Mouse (Mus musculus): ENCODE measurements around the gene Eloa.
"Not testable (repeated sequence)": the region's sequence is repeated elsewhere in the genome, so short reads cannot be mapped to it uniquely, and the experiment has no call there.

Eloa gene

DNA sequence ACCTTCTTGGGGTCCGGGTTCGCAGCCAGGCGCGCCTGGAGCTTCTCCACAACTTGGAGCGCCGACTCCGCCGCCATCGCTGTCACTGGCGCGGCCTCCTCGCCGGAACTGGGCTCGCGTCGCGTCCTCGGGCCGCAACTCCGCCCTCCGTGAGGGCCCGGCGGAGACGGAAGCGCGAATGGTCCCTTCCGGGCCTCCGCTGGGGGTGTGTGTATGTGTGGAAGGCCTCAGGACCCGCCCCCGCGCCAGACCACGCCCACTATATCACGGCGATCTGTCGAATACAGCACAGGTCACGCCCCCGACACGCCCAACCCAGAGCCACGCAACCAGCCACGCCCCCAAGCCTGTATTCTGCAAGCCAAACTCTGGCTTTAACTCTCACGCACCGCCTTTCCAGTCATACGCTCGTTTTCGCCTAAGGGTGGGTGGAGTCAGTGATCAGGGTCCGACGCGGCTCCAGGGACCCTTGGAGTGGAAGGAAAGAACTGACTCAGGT is at the start of gene Eloa:
TSS of gene Eloa (minus strand) at position 215 of the 499 bp plus-strand sequence.
- DNase-seq (ENCODE audit: low read depth): peak; percentile 96

DNA sequence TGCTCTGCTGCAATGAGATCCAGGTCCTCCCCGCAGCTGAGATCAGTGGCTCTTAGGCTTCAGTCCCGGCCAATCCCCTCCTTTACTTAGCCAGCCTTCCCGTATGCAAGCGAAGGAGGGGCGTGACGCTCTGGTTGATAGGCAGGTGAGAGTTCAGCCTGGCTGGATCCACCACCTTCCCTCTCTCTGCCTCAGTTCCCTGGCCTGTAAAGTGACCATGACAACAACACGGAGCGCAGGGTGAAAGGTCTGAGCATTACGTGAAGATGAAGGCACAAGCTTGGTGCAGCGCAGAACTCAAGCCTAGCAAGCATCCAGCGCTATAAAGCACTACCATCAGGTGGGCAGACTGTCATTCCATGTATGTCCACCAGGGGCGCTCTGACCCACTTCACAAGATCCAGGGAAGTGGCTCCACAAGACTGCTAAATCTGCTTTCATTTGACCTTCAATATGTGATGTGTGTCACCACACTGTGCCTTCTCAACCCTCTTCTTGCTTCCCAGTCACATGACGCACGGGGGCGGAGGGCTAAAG is 49.7 kb upstream of the Eloa start:
- DNase-seq (ENCODE audit: low read depth): peak; percentile 49

DNA sequence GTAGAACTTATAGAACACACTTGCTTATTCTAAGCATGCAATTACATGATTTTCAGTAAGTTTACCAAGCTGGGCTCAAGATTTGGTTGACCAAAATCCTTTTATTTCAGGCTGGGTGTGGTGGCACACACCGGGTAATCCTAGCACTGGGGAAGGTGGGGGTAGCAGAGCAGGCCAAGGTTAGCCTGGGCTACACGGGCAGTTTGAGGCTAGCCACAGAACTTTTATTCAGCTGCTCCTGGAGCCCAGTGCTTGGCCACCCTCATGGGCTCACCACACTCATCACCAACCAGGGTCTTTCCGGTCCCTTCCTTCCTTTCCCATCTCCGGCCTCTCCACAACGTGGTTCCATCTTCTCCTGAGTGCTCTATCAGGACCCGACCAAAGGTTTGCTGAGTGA is 49.0 kb upstream of the Eloa start:
- DNase-seq (ENCODE audit: low read depth): no peak

DNA sequence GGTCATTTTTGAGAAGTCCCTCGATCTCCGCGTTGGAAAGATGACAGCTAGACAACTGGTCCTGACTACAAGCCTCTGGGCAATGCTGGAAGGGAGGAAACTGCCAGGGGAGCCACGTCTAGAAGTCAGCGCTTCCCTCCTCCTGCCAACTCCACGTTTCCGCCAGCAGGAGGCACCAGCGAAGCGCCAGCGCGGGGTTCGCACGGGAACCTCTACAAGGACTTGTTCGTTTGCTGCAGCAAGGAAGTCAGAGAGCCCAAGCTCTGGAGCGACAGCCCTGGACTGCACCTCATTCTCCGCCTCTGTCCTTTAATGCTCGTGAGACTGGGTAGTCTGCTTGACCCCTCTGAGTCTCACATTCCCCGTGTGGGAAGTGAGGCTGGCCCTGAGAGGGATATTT is 48.4 kb upstream of the Eloa start:
- DNase-seq (ENCODE audit: low read depth): peak; percentile 86

DNA sequence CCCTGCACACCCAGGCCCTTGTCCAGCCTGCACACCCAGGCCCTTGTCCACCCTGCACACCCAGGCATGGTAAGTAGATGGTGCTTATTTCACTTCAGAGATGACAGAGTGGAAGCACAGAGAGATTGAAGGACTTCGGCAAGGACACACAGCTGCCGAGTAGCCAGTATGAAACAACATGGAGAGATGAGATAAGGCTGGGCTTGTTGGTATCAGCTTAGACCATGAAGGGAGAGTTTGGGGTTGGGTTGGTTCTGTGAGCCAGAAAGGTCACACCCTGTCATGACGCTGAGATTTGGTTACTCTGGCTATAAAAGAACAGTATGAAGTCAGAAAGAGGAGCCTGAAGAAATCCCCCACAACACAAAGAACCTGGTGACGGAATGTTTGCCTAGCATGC is 47.8 kb upstream of the Eloa start:
- no peak for DNase-seq (ENCODE audit: low read depth)

DNA sequence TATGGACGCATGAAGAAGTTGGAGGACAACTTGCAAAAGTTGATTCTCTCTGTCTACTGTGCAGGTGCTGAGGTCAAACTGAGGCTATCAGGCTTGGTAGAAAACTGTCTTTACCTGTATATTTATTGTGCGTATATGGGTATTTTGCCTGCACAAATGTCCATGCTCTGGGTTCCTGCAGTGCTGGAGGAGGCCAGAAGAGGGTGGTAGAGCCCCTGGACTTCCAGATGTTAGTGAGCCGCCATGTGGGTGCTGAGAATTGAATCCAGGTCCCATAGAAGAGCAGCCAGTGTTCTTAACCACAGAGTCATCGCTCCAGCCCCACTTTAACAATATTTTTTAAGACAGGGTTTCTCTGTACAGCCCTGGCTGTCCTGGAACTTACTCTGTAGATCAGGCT is 41.6 kb upstream of the Eloa start:
- no peak for DNase-seq (ENCODE audit: low read depth)

DNA sequence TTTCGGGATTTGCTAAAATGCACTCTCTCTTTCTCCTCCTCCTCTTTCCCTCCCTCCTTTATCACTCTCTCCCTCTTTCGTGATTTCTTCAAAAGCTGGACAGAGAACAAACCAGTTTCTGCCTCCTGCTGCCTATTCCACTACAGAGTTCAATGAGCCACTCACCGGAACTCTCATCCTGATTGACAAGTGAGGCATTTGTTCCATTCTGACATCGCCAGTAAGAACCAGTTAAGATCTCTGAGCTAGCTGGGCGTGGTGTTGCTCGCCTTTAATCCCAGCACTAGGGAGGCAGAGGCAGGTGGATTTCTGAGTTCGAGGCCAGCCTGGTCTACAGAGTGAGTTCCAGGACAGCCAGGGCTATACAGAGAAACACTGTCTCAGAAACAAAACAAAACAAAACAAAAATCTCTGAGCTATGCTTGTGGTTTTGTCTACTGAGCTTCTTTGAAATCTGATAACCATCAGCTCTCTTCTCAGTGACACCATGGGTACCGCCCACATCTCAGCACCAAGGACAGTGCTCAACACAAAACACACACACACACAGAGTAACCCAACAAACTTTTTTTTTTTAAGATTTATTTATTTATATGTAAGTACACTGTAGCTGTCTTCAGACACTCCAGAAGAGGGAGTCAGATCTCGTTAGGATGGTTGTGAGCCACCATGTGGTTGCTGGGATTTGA is 38.4 kb upstream of the Eloa start:
- not testable (repeated sequence) for DNase-seq (ENCODE audit: low read depth)

DNA sequence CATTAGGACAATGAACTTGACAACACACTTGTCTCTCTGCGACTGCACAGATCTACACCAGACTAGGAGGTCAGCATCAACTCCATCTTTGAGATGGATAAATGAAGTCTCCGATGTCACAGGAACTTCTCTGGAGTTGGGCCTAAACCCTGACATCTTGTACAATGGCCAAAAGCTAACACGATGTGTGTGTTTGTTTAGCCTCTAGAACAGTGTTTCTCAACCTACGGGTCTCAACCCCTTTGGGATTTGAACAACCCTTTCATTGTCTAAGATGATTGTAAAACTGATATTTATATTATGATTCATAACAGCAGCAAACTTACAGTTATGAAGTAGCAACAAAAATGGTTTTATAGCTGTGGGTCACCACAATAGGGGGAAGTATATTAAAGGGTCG is 36.4 kb upstream of the Eloa start:
- DNase-seq (ENCODE audit: low read depth): peak; percentile 61

DNA sequence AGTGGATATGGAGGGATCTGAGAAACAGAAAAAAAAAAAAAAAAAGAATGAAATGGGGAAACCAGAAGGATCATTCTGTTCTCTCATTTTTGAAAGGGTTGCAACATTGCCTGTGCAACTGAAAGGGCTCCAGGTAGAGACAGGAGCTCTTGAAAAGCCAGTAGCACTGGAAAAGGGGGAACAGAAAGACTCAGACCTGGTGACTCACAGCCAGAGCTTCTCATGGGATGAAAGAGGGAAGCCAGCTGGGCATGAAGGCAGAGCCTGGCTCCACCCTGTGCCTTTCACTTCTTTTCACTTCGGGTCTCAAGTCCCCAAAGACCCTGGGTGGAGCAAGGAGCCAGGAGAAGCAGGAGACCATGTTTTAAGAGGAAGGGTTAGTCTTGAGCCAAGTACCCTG is 34.5 kb upstream of the Eloa start:
- DNase-seq (ENCODE audit: low read depth): no peak

DNA sequence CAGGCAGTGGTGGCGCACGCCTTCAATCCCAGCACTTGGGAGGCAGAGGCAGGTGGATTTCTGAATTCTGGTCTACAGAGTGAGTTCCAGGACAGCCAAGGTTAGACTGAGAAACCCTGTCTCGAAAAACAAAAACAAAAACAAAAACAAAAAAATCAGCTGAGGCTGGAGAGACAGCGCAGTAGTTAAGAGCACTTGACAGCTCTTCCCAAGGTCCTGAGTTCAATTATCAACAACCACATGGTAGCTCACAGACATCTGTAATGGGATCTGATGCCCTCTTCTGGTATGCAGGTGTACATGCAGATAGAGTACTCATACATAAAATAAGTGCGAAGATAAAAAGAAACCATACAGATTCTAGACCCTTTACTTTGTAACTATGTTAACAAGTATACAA is 32.3 kb upstream of the Eloa start:
- DNase-seq (ENCODE audit: low read depth): no peak

DNA sequence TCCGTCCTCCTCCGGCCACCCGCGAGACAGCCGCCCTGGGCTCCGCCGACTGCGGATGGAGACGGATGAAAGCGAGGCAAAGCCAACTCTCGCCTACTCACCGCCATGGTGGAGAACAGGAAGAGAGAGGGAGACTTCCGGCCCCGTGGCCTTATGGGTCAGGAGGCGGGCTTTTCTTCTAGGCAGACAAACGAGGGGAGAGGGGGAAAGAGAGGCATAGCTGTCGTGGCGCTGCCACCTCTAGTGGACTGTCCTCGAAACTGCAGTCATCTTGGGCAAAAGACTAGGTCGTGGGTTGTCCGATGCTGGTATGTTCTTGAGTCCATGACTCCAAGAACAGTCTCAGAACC is 31.7 kb upstream of the Eloa start, which contains the start of gene Rpl11:
TSS of gene Rpl11 (minus strand) at position 182 of the 350 bp plus-strand sequence.
- peak; percentile 88 for DNase-seq (ENCODE audit: low read depth)

DNA sequence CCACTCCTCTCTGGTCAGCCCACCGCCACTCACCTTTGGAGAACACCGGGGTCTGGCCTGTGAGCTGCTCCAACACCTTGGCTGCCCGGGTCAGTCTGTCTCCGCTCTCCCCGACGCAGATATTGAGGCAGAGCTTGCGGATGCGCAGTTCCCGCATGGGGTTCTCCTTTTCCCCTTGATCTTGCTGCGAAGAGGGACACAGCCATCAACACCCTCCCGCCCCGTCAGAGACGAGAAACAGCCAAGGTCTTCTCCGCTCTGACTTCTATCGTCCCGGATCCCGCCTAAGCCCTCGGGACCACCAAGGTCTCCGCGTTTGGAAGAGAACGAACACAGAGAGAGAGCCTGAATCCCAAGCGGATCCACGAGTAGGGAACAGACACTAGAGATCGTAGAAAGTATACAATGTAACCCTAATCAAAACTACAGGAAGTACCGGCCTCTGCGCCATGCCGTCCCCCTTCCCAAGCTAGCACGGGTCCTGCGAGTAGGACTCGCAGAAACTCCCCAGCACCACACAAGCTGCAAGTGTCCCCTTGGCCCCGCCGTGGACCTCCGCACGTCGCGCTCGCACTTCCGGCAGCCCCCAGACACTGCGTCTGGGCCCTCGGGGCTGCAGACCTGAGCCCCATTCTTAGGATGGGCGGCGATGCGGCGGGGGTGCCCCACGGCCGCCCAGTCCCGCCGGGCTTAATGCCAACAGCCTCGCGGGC is 31.1 kb upstream of the Eloa start:
- no peak for DNase-seq (ENCODE audit: low read depth)

DNA sequence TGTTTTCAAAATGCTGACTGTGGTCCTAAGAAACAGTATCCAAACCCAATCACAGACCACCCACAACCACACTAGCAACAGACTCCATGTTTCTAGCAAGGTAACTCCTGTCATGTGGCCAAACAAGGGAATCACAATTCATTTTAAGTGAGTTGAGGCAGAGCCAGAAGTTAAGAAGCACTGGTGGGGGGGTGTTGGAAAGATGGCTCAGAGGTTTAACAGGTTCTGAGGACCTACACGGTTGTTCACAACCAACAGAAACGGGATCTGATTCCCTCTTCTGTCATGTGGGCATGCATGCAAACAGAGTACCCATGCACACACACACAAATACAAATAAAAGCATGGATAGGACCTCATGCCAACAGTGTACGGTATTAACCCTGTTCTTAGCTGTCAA is 30.5 kb upstream of the Eloa start:
- DNase-seq (ENCODE audit: low read depth): no peak

DNA sequence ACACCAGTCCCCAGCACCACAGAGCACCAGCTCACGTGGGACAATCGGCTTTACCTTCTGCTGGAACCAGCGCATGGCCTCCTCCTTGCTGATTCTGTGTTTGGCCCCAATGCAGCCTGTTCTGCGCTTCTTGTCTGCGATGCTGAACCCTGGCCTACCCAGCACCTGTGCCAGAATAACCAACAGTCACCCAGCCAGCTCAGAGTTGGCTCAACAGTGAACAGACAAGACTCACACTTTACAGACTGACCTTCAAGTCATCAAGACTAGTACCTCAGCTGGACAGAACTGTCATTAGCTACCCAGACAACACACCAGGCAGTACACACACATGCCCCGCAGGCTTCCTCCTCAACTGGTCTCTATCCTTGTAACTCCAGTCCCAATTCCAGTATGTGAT is 28.7 kb upstream of the Eloa start:
- no peak for DNase-seq (ENCODE audit: low read depth)

DNA sequence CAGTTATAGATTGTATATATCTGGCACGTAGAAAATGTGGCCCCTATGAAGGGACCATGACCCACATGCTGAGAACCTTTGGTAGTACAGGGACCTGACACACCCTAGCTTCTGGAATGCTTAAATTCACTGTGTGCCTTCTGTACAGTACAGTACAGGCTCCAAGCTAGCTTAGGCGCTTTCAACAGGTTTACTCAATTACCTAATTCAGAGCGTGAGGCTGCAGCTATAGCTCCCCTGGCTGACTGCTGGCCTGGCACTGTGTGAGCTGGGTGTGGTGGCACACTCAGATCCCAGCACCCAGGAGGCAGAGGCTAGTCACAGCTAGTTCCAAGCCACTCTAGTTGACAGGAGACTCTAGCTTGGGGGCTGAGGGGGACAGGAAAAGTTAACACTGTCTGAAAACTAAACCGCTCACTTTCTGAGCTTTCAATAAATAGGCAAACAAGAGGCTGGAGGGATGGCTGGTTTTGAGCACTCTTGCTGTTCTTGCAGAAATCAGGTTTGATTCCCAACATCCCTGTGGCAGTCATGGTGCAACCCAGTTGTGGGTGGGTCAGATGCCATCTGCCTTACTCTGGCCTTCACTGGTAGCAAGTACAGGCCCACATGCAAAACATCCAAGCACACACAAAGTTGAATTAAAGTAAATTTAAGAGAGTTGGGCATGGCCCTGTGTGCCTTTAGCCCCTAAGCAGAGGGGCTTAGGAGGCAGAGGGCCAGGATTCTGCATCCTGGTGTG is 26.9 kb upstream of the Eloa start:
- no peak for DNase-seq (ENCODE audit: low read depth)

DNA sequence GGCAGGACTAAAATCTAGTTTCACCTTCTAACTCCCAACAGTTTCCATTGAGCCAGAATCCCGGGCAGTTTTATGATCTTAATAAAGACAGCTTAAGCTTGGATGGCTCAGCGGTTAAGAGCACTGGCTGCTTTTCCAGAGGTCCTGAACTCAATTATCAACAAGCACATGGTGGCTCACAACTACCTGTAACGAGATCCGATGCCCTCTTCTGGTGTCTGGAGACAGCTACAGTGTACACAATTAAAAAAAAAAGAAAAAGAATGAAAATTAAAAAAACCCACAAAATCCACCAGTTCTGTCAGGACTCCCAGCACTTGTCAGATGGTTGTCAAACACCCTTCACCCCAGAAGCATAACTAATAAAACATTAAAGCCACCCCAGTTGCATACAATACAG is 26.1 kb upstream of the Eloa start:
- DNase-seq (ENCODE audit: low read depth): no peak

DNA sequence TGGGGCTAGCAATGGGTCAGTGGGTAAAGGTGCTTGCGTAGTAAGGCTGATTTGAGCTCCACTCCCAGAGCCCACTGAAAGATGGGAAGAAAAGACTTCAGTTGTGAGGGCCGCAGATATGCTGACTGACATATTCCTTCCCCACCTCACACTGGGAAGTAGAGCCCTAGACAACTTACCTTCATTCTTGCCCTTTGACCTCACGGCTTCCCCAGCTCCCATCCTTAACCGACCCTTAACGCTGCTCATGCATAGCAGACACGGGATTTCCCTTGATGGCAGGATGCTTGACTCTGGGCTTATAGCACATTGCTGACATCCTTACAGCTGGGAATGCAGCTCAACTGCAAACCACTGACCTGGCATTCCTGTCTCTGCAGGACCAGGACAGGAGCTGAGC is 25.3 kb upstream of the Eloa start:
- no peak for DNase-seq (ENCODE audit: low read depth)

DNA sequence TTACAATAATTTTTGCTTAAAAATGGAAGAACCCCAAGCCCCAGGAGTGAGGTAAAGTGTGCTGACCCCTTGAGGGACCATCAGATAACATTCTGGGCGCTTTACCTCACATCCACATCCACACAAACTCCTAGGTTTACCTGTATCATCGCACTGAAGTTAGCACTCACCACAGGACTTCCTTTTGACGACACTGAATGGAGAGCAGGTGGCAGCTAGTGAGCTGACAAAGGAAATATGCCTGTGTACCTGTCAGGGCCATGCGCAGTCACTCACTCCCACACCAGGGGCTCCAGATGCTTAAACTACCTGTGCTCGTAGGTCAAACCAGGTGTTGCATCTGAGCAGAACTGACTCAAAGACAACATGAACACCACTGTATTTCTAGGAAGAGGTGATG is 23.5 kb upstream of the Eloa start:
- no peak for DNase-seq (ENCODE audit: low read depth)

DNA sequence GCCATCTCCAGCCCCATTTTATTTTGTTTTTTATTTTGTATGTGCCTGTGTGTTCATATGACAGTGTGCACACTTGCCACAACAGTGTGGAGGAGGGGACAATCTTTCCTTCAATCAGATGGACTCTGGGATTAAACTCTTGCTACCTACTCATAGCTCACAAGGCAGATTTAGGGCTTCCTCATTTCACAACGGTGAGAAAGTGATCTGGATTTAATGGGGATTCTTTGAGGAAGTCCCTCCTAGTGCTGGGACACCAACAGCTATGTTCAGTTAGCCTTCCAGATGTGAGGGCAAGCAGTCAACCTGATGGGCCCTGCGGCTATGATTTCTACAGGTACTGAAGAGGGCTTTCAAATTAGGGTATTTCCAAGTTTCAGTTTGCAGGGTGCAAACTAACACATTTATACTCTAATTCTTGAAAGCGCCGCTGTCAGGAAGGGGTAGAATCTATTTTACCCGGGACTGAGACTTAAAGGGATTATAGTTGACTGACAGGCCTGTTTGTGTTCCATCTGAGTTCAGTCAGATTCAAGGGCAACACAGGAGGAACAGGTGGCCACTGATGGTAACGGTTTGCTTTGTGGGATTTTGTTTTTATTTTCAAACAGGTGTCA is 22.3 kb upstream of the Eloa start:
- no peak for DNase-seq (ENCODE audit: low read depth)

DNA sequence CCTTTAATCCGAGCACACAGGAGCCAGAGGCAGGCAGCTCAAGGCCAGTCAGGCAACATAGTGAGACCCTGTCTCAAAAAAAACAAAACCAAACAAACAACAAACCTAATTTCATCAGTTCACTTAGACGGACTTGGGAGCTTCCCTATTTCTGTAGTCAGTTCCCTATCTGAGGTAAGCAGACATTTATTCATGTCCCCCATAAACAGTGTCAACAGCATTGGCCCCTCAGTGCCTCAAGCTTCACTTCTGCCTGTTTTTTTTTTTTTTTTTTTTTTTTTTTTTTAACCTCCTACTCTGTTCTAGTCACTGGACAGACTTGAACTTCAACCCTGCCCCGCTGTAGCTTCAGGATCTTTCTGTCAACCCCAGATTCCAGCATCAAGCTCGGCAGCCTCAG is 13.5 kb upstream of the Eloa start:
- DNase-seq (ENCODE audit: low read depth): no peak

DNA sequence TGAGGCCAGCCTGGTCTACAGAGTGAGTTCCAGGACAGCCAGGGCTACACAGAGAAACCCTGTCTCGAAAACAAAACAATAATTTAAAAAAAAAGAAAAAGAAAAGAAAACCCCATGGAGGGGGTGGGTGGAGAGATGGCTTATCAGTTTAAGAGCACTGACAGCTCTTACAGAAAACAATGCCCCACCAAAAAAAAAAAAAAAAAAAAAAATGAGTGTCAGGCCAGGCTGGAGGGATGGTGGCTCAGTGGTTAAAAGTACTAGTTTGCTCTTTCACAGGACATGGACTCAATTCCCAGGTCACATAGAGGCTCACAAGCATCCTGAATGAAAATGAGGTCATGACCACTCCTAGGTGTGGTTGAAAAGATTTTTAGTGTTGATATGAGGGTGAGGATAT is 11.7 kb upstream of the Eloa start:
- no peak for DNase-seq (ENCODE audit: low read depth)
